Mouse (Mus musculus) lung, postnatal 0 days (tissue): ENCODE data around the gene St8sia2.

Experiments
- CTCF ChIP-seq: IDR thresholded peaks from 2 replicates; pipeline ENCODE4 v1.5.1; 2016; ENCODE audit warnings: antibody characterized with exemption, mild to moderate bottlenecking
- EP300 ChIP-seq: IDR thresholded peaks from 2 replicates; pipeline ENCODE4 v1.6.1; 2016; ENCODE audit warnings: antibody characterized with exemption, mild to moderate bottlenecking, control low read depth

GRCm38 (mm10) chr7:74025007-74025406 is 11.5 kb upstream of the St8sia2 start:
- TF ChIP-seq CTCF (peak; percentile 88), EP300 (no peak)
